Mouse (Mus musculus): ENCODE measurements at regions not wholly inside any gene's neighbourhood (a gene's known extent, or its start where the extent isn't known, plus 50 kb on each side); places are given as distances from the start of the nearest gene placed in this dataset.
A peak's percentile ranks its signal among the peaks of the same experiment; 100 is the strongest.
"Not testable (repeated sequence)": the region's sequence is repeated elsewhere in the genome, so short reads cannot be mapped to it uniquely, and the experiment has no call there.

DNA sequence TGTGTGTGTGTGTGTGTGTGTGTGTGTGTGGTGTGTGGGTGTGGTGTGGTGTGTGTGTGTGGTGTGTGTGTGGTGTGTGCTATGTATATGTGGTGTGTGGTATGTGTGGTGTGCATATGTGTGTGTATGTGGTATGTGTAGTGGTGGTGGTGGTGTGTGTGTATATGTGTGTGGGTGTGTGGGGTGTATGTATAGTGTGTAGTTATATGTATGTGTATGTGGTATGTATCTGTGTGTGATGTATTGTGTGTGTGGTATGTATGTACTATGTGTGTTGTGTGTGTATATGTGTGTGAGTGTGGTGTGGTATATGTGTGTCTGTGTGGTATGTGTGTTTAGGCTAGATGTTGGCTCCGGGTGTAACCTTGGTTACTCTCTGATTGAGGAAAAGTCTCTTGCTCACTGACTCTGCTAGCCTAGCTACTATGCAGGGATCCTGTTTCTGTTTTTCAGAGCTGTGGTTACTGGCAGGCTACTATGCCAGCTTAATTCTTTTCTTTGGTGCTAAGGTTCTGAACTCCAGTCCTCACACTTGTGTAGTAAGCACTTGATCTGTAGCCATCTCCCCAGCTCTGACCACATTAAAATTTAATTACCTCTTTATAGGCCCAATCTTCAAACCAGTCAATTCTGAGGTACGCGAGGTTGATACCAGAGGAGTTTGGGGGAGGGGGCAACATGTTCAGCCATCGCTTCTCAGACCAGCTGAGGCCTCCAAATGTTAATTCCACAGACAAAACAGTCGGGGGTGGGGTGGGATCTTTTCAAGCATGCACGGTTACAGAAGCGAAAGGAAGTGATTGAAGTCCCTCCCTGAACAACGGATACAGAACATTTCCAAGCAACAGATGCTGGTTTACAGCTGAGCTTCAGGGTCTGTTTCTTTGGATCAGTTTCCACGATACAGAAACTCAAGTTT lies 126.4 kb upstream of the Camk1g start:
- DNase-seq (ENCODE audit: low spot score in 2 of 2), result no peak

DNA sequence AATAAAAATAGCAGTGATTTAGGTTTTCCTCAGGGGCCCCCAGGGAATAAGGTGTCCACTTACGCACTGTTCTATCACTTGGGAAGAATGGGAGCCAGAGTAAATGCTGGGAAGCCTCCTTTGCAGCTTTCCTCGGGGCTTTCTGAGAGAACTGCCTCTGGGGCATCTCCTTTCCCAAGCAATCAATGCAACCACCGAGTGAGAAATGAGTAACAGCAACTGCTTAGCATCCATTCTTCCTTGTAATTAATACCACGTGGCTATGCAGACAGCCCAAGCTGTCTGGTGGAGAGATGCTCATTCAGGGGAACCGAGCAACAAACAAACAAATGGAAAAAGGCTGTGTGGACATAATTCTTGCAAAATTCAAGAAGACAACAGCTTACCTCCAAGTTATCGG lies 117.9 kb upstream of the Camk1g start:
- DNase-seq (ENCODE audit: low spot score in 2 of 2), result no peak

DNA sequence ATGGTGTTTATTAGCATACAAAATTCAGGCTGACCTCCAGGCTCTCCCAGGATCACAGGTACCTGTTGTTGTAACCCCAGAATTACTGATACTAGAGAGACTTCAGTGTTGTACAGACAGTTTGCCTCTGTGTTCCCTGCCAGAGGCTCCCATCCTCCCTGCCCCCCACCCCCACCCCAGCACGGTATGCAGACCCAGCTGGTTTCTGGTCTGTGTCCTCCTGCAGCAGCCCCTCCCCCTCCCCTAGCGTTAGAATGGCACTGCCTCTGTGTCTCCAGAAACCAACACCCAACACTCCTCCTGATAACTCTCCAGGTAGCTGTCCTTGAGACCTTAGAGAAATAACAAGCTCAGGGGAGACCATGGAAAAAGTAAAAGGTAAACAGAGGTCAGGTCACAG lies 116.6 kb upstream of the Camk1g start:
- not testable (repeated sequence) for DNase-seq (ENCODE audit: low spot score in 2 of 2)

DNA sequence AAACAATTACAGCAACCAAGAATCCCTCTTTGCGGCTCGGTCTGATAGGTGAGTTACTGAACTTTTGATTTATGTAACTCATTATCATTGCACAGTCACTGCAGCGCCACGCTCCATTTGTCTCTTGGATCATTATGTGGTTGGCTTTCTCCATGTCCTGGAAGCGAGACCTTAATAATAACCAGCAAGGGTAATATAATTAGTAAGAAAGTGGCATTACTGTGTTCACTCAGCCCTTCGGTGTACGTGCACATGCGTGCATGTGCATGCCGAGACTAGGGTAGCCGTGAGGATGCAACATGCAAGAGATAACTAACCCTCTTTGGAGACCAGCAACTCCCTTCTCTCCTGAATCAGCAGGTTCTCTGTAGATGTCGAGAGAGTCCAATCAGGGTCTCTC lies 114.9 kb upstream of the Camk1g start:
- no peak for DNase-seq (ENCODE audit: low spot score in 2 of 2)

DNA sequence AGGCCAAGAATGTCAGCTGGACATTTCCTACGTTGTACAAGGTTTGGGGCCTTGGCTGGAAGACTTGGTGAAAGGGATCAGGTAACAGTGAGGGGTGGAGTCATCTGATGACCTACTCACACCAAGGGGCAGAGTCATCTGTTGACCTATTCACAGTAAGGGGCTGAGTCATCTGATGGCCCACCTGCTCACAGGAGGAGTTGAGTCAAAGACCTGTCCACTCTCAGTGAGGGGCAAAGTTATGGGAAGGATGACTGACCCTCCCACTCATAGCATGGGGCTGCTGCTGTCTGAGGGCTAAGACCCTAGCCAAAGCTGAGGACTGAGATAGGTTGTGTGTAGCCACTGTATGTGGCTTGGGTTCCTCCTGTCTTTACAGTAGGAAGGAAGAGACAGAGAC lies 107.2 kb upstream of the Camk1g start:
- DNase-seq (ENCODE audit: low spot score in 2 of 2), result no peak

DNA sequence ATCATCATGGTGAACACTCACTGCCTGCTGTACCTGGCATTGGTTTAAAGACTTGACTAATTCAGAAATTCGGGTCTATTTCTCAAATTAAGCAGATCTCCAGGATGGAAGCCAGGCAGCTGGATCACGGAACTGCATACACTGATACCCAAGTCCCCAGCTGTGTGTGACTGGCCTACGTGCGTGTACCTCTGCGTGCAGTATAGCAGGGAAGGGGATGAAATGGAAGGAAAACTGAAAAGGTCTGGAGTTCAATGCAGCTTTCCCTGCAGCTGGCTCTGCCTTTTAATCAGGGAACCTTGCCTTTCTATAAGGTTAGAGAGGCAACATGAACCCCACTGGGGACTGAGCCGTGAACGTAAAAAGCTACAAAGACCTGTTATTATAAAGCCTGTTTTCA lies 106.7 kb upstream of the Camk1g start:
- DNase-seq (ENCODE audit: low spot score in 2 of 2), result no peak

DNA sequence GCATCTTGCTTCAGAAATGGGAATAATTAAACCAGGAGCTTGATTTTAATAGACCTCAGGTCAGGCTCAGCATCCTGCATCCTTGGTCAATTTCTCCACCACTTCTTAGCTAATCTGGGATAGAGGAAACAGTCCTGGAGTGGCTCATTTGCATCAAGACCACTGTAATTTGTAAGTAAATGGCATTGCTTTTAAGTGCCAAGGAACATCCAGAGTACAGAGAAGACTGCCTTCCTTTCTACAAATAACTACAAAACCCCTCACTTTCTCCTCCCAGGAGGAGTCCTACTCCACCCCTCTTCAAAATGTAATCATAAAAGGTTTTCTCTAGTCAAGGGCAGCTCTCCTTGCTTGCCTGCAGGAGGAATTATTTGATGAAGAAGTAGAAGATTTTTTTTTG lies 96.2 kb upstream of the Camk1g start:
- DNase-seq (ENCODE audit: low spot score in 2 of 2), result no peak

DNA sequence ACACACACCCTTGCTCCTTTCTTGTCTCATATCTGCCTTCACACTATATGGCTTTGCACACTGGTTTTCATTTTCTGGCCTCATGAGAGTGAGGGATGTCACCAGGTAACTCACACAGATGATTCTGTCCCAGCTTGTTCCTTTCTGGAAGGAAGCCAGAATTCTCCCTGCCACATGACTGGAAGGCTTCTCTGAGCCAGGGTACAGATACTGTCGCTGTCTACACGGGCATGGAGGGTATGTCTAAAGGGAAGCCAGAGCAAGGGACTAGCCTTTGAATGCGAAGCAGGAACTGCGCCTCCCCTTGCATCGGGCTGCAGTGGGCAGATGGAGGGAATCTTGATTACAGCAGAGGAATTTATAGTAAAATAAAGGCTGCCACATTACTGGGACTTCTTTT lies 89.6 kb upstream of the Camk1g start:
- DNase-seq (ENCODE audit: low spot score in 2 of 2), result no peak

DNA sequence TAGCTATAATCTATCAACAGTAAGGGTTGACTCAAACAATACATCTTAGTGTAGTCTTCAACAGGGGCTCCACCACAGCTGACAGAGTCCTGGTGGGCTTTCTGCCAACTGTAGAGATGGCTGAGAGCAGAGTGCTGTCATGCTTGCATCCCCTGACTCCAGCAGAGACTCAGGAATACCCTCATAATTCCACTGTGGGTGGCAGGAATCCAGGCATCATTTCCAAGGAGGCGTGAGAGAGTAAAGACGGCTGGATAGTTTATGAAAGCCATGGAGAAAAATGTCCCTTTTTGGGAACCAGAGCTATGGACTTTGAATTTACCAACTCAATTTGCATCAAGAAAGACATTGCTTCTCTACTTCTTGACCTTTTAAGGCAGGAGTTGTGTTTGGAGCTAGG lies 87.8 kb upstream of the Camk1g start:
- no peak for DNase-seq (ENCODE audit: low spot score in 2 of 2)

DNA sequence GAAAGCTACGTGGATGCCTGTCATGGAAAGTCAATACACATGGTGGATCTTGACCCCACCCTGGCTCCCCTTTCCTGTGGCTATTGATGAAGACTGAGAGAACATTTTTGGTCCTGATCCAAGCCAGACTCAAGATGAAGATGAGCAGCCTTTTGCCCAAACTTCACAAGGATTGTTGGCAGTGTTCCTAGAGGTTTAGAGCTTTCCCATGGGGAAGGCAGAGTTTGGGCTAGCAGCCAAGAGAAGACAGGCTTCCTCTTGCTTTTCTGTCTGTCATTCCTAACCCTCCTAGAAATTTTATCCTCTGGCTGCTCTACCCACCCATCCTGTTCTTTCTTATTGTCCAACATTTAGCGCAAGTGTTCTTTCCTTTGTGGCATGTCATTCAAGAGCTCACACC lies 83.6 kb upstream of the Camk1g start:
- no peak for DNase-seq (ENCODE audit: low spot score in 2 of 2)

DNA sequence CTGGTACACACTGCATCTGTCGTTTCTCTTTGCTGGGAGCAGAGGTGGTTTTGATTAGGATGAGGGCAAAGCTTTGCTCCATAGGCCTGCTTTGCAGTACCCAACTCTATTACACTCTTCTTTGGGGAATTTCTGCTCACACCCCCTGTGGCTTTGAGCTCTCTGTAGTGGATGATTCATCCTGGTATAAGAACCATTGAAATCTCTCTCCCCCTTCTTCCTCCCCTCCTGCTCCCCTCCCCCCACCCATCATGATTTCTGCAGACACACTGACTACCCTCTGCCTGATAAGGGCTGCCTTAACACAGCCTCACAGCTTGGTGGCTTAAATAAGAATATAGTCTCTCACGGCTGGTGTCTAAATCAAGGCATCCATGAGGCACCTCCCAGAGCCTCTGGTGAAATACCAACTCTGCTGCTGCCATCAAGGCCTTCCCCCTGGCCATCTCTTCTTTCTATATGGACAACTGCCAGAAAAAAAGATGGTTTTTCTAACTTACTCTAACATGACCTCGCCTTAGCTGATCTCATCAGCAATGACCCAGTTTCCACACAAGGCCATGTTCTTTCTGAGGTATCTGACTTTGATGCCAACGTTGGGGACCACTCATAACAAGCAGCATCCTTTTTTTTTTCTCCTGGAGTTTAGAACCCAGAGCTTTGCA lies 81.5 kb upstream of the Camk1g start:
- DNase-seq (ENCODE audit: low spot score in 2 of 2), result no peak

DNA sequence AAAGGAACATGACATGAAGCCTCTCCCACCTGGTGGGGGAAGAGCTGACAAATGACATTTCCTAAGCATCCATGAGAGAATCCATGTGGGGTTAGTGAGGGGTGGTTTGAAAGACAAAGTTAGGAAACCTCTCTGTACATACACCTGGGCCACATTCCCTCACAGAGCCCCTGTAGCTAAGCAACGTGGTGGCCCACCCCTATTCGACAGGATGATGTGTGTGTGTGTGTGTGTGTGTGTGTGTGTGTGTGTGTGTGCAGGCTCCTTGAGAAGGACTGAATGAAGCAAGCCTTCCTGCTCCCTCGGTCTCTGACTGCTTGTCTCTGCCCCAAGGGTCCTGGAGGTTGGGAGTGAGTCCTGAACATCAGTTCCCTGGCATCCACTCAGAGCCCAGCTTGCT lies 80.7 kb upstream of the Camk1g start:
- no peak for DNase-seq (ENCODE audit: low spot score in 2 of 2)

DNA sequence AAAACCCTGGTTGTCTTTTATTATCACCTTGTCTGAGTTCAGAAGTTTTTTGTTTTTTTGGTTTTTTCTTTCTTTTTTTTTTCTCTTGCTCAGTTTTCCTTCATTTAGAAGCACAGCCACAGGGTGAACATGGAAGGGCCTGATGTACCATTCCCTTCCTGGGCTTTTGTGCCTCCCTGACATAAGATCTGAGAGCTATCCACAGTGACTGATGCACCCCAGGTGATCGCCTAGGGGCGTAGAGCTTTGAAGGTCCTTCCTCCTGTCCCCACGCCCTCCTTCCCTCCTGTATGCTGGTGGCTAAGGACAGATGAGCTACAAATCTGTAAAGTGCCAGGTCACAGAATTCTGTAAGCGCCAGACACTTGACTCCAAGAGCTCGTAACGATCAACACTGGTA lies 80.1 kb upstream of the Camk1g start:
- no peak for DNase-seq (ENCODE audit: low spot score in 2 of 2)

DNA sequence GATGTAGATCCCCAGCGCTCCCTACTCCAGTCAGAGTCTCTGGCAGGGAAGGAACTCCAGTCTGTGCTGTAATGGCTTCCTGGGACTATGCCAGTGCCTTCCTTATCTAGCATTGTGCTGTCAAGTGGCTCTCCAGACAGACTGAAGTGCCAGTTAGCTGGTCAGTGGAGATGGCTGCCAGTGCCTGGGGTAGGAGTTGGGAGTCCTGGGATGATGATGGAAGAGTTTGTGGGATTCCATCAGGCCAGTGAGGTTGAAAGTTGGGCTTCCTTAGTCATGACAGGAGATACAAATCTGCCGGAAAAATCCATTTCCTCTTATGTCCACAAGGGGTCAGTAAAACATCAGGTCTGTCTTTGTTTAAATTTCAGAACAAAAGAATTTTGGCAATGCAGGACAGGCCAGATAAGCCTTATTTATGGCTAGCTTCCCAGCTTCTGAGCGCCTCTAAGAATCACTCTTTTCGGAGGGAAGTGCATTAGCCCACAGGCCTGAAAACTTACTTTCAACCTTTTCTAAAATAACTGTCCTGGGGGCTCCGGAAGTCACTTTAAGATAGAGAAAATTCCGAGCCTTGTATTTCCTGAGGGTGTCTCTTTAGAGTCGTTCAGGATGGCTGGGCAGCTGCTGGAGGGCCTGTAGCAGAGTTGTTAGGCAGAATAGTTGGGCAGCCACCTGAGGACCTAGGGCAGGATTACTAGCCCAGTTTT lies 79.5 kb upstream of the Camk1g start:
- peak in 1 of 2 experiments; percentile 18 for DNase-seq (ENCODE audit: low spot score in 2 of 2)

DNA sequence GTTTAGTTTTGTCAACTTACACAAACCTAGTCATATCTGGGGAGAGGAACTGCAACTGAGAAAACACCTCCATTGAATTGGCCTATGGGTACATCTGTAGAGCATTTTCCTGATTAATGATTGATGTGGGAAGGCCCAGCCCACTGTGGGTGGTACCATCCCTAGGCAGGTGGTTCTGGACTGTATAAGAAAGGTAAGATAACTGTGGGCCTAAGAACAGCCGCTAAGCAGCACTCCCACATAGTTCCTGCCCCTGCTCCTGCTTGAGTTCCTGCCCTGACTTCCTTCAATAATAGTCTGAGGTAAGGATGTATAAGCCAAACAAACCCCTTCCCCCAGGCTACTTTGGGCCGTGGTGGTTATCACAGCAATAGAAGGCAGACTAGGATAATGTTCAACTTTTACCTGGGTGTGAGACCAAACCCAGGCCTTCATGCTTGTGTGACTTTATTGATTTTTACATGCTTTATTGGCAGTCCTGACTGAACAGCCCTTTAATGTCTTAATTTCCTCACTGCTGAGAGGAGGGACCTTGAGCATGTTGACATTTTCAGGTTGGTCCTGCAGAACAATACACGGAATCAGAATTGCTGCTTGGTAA lies 78.8 kb upstream of the Camk1g start:
- DNase-seq (ENCODE audit: low spot score in 2 of 2), result no peak

DNA sequence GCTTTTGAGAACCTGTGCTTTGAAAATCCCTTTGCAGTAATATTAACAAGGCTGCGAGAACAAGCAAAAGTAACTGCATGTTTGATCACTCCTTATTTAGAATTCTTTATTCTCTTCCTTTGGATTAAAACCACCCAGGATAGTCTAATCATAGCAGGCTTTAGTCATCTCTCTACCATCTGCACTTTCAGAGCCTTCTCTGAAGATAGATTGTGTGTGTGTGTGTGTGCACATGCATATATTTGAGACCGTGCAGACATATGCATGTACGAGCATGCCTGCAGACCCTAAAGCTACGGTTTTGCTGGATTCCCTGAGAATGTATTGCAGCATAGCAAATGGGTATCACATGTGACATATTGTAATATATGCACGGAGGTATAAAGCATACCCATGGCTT lies 77.5 kb upstream of the Camk1g start:
- no peak for DNase-seq (ENCODE audit: low spot score in 2 of 2)

DNA sequence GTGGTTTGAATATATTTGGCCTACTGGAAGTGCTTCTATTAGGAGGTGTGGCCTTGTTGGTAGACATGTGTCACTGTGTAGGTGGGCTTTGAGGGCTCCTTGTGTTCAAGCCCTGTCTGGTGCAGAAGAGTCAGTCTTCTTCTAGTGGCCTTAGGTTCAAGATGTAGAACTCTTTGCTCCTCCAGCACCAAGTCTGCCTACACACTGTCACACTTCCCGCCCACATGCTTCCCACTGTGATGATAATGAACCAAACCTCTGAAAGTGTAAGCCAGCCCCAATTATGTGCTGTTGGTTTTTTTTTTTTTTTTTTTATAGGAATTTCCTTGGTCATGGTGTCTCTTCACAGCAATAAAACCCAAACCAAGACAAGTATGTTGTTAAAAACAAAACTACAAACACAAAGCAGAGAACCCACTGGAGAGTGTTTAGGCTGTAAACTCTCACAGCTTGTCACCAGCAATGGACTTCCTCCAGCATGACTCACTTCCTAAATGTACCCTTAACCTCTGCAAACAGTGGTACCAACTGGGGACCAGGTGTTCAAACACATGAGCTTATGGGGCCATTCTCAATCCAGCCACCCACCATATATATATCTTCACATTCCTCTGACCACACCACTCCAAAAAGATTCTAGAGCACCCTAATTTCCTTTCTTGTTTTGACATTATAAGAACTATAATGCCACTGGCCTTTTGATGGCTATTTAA lies 74.0 kb upstream of the Camk1g start:
- DNase-seq (ENCODE audit: low spot score in 2 of 2), result no peak

DNA sequence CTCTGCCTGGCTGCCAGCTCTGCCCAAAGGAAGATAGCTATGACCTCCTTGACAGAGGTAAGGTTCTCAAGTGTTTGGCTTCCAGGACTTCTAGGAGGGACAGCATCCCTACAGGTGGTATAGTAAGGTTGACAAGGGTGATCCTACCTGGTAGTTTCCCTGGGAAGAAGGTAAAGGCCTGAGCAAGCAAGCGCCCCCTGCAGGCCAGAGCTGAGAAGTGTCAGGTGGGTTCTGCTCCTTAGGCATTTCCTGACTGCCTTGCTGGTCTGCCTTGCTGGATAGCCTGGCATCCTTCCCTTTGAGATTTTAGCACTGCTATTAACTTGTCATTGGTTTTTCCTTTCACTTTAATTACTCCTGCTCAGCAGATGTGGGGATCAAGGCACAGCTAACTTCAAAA lies 70.4 kb upstream of the Camk1g start:
- no peak for DNase-seq (ENCODE audit: low spot score in 2 of 2)

DNA sequence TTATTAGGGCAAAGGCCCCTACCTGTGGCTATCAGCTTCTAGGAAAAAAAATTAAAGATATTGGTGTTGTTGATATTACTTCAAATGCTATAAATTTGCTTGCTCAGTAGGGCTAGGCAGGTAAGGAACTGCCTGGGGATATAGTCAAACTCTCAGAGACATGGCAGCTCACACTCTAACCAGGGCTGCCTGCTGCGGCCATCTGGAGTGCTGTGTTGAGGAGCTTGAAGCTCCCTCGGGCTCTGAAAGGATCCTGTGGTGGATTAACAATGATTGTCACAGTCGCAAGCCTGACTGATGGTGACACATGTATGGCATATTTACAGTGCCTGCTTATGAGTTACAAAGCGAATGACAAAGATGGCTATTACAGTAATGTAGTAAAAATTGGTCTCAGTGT lies 64.2 kb upstream of the Camk1g start:
- DNase-seq (ENCODE audit: low spot score in 2 of 2), result no peak

DNA sequence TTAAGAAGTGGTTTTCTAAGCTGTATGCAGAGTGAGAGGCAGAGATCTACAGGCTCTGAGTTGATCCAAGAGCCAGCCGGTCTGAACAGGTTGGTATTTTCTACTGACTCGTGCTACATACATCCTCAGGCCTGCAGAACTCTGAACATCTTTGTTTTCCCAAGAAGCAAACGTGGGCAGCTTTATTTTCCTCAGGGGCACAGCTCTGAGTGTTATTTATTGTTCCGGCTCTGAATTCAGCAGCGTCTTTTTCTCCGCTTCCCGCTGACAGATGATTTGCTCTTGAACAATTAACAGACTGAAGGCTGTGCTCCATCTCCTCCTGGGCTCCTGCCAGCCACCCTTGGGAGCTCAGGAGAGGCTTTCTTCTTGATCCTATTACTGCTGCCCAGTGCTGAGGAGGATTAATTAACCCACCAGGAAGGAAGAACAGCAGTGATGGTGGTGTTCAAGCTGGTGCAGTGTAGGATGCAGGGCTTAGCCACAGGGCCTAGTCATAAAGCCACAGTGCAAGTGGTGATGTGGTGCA lies 63.5 kb upstream of the Camk1g start:
- no peak for DNase-seq (ENCODE audit: low spot score in 2 of 2)

DNA sequence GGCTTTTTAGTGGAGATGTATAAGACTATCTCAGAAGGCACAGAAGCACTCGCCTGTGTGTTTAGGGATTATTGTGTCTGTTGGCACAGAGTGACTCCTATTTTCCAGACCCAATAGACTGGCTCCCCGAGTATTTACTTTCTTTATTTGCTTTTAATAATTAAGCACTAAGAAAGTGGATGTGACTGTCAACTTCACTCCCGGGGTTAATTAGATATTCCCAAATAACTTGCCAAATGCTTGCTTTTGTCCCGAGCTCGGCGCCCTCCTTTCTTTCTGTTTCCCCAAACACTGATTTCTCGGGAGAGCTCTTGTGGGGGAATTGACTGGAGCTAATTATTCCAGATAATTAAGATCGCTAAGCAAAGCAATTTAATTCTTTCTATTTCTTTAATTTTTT lies 60.1 kb upstream of the Camk1g start:
- no peak for DNase-seq (ENCODE audit: low spot score in 2 of 2)
